Mouse (Mus musculus) heart, embryonic 16.5 days (tissue): Measurements from ENCODE around the gene Mvp. TPM values are rescaled to one million over a fixed set of nuclear protein-coding genes. Genes with fewer than 3 reads are reported as not detected.
A peak's percentile ranks its signal among the peaks of the same experiment; 100 is the strongest.

Experiments used
- ATAC-seq: fragments of 200-750 bp; cut with Nextera tagmentation; replicated peaks from 2 replicates; pipeline ENCODE4 v1.8.0; 2017; ENCODE audit warnings: moderate number of reproducible peaks; ENCODE audit not compliant: insufficient read depth, low FRiP score; ENCODE audit errors: extremely low read depth
- H3K27ac ChIP-seq: fragments of 300-500 bp; sonication (generic); 2 replicates; pipeline ENCODE4 v1.5.1; 2014; ENCODE audit warnings: mild to moderate bottlenecking, low read length, control low read depth, moderate library complexity
- H3K27me3 ChIP-seq: fragments of 300-500 bp; sonication (generic); 2 replicates; pipeline ENCODE4 v1.6.1; 2014; ENCODE audit warnings: low read length, mixed read lengths; ENCODE audit not compliant: control insufficient read depth, insufficient read depth
- H3K36me3 ChIP-seq: fragments of 300-500 bp; sonication (generic); 2 replicates; pipeline ENCODE4 v1.6.1; 2014; ENCODE audit not compliant: control insufficient read depth, insufficient read depth
- H3K4me1 ChIP-seq: fragments of 300-500 bp; sonication (generic); 2 replicates; pipeline ENCODE4 v1.6.1; 2014; ENCODE audit warnings: low read length, mixed read lengths; ENCODE audit not compliant: control insufficient read depth, insufficient read depth
- H3K4me2 ChIP-seq: fragments of 300-500 bp; sonication (generic); 2 replicates; pipeline ENCODE4 v1.6.1; 2014; ENCODE audit warnings: low read depth, mild to moderate bottlenecking, control low read depth, low read length
- H3K4me3 ChIP-seq: fragments of 300-500 bp; sonication (generic); 2 replicates; pipeline ENCODE4 v1.5.1; 2014; ENCODE audit warnings: mild to moderate bottlenecking, control low read depth, low read length
- H3K9ac ChIP-seq: fragments of 300-500 bp; sonication (generic); 2 replicates; pipeline ENCODE4 v1.6.1; 2014; ENCODE audit warnings: low read length, control low read depth
- H3K9me3 ChIP-seq: fragments of 300-500 bp; sonication (generic); replicated peaks from 2 replicates; pipeline ENCODE4 v1.6.1; 2016; ENCODE audit warnings: low read length; ENCODE audit not compliant: control insufficient read depth
- WGBS: fragments of 180-500 bp; shearing (Covaris S2); extraction: QIAGEN DNeasy Blood & Tissue Kit; methylation state at CpG from one replicate; pipeline ENCODE4 v1.1.7; 2014; 5-methylcytosine and 5-hydroxymethylcytosine counted together
- polyA plus RNA-seq: library from polyadenylated mRNA; unstranded; fragments of >200 nt; fragmentation: Nextera tagmentation; extraction: Ambion mirVana; gene quantifications from 2 replicates; pipeline ENCODE4 v1.2.1, GENCODE M21; 2015

Gene Mvp
- polyA plus RNA-seq, 1 experiment from 2014 or later = 20.6 TPM

- peak; percentile 24 for ATAC-seq
- Histone ChIP-seq H3K4me1 (peaks cover 41% of the 10 kb centered on the region), H3K27me3 (no peaks in the 10 kb centered on the region), H3K27ac (peak overlapping the region; percentile 100), H3K9me3 (no peaks in the 10 kb centered on the region), H3K4me3 (peak overlapping the region; percentile 94), H3K4me2 (peak overlapping the region; percentile 92), H3K36me3 (peaks cover 36% of the 10 kb centered on the region), H3K9ac (peak overlapping the region; percentile 99)
- under 1% methylated on average over 23 of the region's 48 CpGs for WGBS
Observed at GRCm38 (mm10) chr7:127026161-127026600, 11.8 kb upstream of the Mvp start.

- peaks cover 30% of the 10 kb centered on the region for H3K36me3 ChIP-seq
- H3K9me3 ChIP-seq = no peaks in the 10 kb centered on the region
- peak overlapping the region; percentile 92 for H3K4me2 ChIP-seq
- peak overlapping the region; percentile 94 for H3K4me3 ChIP-seq
- peaks cover 46% of the 10 kb centered on the region for H3K4me1 ChIP-seq
- H3K27ac ChIP-seq = peak overlapping the region; percentile 100
- H3K9ac ChIP-seq = peak overlapping the region; percentile 99
- no peak for ATAC-seq
- H3K27me3 ChIP-seq = no peaks in the 10 kb centered on the region
- under 1% methylated on average over 58 of the region's 65 CpGs for WGBS
Observed at GRCm38 (mm10) chr7:127025556-127026160, 11.2 kb upstream of the Mvp start.

GRCm38 (mm10) chr7:127024755-127025555 lies 10.5 kb upstream of the Mvp start:
- ATAC-seq = peak; percentile 18
- H3K4me3 ChIP-seq = peak overlapping the region; percentile 94
- H3K9ac ChIP-seq = peak overlapping the region; percentile 99
- peaks cover 51% of the 10 kb centered on the region for H3K4me1 ChIP-seq
- H3K27me3 ChIP-seq = no peaks in the 10 kb centered on the region
- WGBS = under 1% methylated on average over 30 of the region's 30 CpGs
- H3K36me3 ChIP-seq = peaks cover 26% of the 10 kb centered on the region
- H3K27ac ChIP-seq = peak overlapping the region; percentile 100
- H3K4me2 ChIP-seq = peak overlapping the region; percentile 92
- H3K9me3 ChIP-seq = no peaks in the 10 kb centered on the region

GRCm38 (mm10) chr7:127023896-127024690 lies 9.7 kb upstream of the Mvp start:
- Histone ChIP-seq H3K4me2 (peak overlapping the region; percentile 92), H3K27me3 (no peaks in the 10 kb centered on the region), H3K4me1 (peaks cover 51% of the 10 kb centered on the region), H3K9ac (peak overlapping the region; percentile 99), H3K9me3 (no peaks in the 10 kb centered on the region), H3K4me3 (peak overlapping the region; percentile 94), H3K27ac (peak overlapping the region; percentile 100), H3K36me3 (peaks cover 22% of the 10 kb centered on the region)
- ATAC-seq = no peak
- WGBS = 20% methylated on average over 19 of the region's 19 CpGs

- Histone ChIP-seq H3K9ac (peak overlapping the region; percentile 99), H3K27ac (no peak overlapping the region), H3K9me3 (no peaks in the 10 kb centered on the region), H3K4me3 (peak overlapping the region; percentile 94), H3K4me2 (peak overlapping the region; percentile 92), H3K27me3 (no peaks in the 10 kb centered on the region), H3K4me1 (peaks cover 51% of the 10 kb centered on the region), H3K36me3 (peaks cover 21% of the 10 kb centered on the region)
- ATAC-seq = no peak
- 77% methylated on average over 13 of the region's 13 CpGs for WGBS
Observed at GRCm38 (mm10) chr7:127023272-127023691, 8.9 kb upstream of the Mvp start.

GRCm38 (mm10) chr7:127022528-127023271 lies 8.3 kb upstream of the Mvp start:
- Histone ChIP-seq H3K36me3 (peaks cover 21% of the 10 kb centered on the region), H3K9me3 (no peaks in the 10 kb centered on the region), H3K4me1 (peaks cover 48% of the 10 kb centered on the region), H3K9ac (peak overlapping the region; percentile 1; the same call in 1 of the 2 replicates), H3K27me3 (no peaks in the 10 kb centered on the region), H3K4me3 (no peak overlapping the region; the same call in 1 of the 2 replicates), H3K27ac (no peak overlapping the region), H3K4me2 (peak overlapping the region; percentile 92)
- WGBS = 79% methylated on average over 7 of the region's 7 CpGs
- no peak for ATAC-seq

GRCm38 (mm10) chr7:127021563-127022527 lies 7.4 kb upstream of the Mvp start:
- no peaks in the 10 kb centered on the region for H3K27me3 ChIP-seq
- ATAC-seq = no peak
- peaks cover 50% of the 10 kb centered on the region for H3K4me1 ChIP-seq
- WGBS = 45% methylated on average over 5 of the region's 5 CpGs
- peak overlapping the region; percentile 93 for H3K4me2 ChIP-seq
- H3K27ac ChIP-seq = peak overlapping the region; percentile 57
- peak overlapping the region; percentile 58 for H3K4me3 ChIP-seq
- H3K9ac ChIP-seq = peak overlapping the region; percentile 79
- no peaks in the 10 kb centered on the region for H3K9me3 ChIP-seq
- H3K36me3 ChIP-seq = peaks cover 21% of the 10 kb centered on the region
